ENCODE assay signal across 9 mouse cellular contexts in the genomic region with DNA sequence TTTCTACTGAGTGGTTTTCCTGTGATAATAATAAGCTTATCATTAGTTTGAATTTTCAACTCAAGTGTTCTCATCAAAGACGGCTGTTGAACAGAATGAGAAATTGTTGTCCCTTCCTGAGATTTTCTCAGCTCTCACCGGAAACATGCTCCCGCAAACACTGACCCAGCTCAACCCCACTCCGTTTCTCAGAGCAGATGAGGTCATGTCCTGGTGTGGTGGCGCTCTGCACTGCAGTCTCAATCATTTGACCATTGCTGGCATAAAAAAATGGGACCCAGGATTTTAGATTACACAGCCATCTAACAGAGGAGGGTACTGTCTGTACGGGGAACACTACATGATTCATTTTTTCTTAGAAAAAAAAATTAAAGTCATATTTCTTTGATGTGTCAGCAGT.
DNase-seq lines count a peak whose midpoint lies in the region; ATAC-seq and TF ChIP-seq lines count a peak whose summit lies in the region.
"Had no signal": no experiment of that assay in that cellular context is flagged by ENCODE, and none has a peak within 500 bp of the region (broad histone marks: within the 10 kb centered on the region; RNA-seq: fewer than 3 reads in every experiment).

No protein-coding gene starts in this region.

- no peak overlapping the region for H3K9ac ChIP-seq in midbrain, postnatal 0 days (replicated peaks; ENCODE audit: low read length, poor library complexity, severe bottlenecking)
- no peak overlapping the region for H3K9ac ChIP-seq in midbrain, embryonic 16.5 days (ENCODE audit: low read depth, low read length)
- H3K9ac ChIP-seq in intestine, embryonic 16.5 days (ENCODE audit: low read depth, low read length) = no peak overlapping the region
- H3K9ac ChIP-seq in midbrain, embryonic 13.5 days (replicated peaks) = no peak overlapping the region
- H3K9ac ChIP-seq: neural tube, embryonic 12.5 days had no signal

- H3K4me3 ChIP-seq in midbrain, postnatal 0 days (ENCODE audit: low read depth, low read length) = no peak overlapping the region
- H3K4me3 ChIP-seq in midbrain, embryonic 16.5 days (ENCODE audit: low read depth, low read length) = no peak overlapping the region
- no peak overlapping the region for H3K4me3 ChIP-seq in intestine, embryonic 16.5 days (ENCODE audit: low read length)
- no peak overlapping the region for H3K4me3 ChIP-seq in midbrain, embryonic 13.5 days (replicated peaks)
- no peak overlapping the region for H3K4me3 ChIP-seq in cerebellum, adult 2 months (replicated peaks; ENCODE audit: insufficient read depth, low read depth, low read length)
- H3K4me3 ChIP-seq: neural tube, embryonic 12.5 days had no signal

- no peak overlapping the region for H3K4me2 ChIP-seq in midbrain, postnatal 0 days (ENCODE audit: low read depth, low read length, poor library complexity, severe bottlenecking)
- no peak overlapping the region for H3K4me2 ChIP-seq in midbrain, embryonic 16.5 days (ENCODE audit: low read length)
- no peak overlapping the region for H3K4me2 ChIP-seq in intestine, embryonic 16.5 days (ENCODE audit: low read depth, low read length)
- no peak overlapping the region for H3K4me2 ChIP-seq in midbrain, embryonic 13.5 days (replicated peaks)
- H3K4me2 ChIP-seq: neural tube, embryonic 12.5 days had no signal

- DNase-seq in midbrain, postnatal 0 days (ENCODE audit: low spot score) = peak; percentile 24
- peak; percentile 51 for DNase-seq in lung, postnatal 25 days (ENCODE audit: low spot score)
- no peak for DNase-seq in layer of hippocampus, postnatal 10 days (ENCODE audit: low spot score in 2 of 2)
- no peak for DNase-seq in cerebellum, adult 2 months

- H3K9me3 ChIP-seq in midbrain, postnatal 0 days (ENCODE audit: low read length) = no peaks in the 10 kb centered on the region
- no peaks in the 10 kb centered on the region for H3K9me3 ChIP-seq in midbrain, embryonic 16.5 days (replicated peaks; ENCODE audit: control insufficient read depth, low read length, poor library complexity, severe bottlenecking)
- H3K9me3 ChIP-seq in intestine, embryonic 16.5 days (ENCODE audit: control insufficient read depth, low read length) = no peaks in the 10 kb centered on the region
- no peaks in the 10 kb centered on the region for H3K9me3 ChIP-seq in midbrain, embryonic 13.5 days
- H3K9me3 ChIP-seq: neural tube, embryonic 12.5 days had no signal

- no peak for TF ChIP-seq POLR2A in cerebellum, adult 2 months (IDR thresholded peaks at IDR 0.05; ENCODE audit: borderline replicate concordance, insufficient read depth, low read length)

- H3K4me1 ChIP-seq in midbrain, postnatal 0 days (ENCODE audit: insufficient read depth, low read length) = no peaks in the 10 kb centered on the region
- H3K4me1 ChIP-seq in midbrain, embryonic 16.5 days (ENCODE audit: control insufficient read depth, insufficient read depth, low read length) = 0 out of 2 replicates have a peak, but pooled peaks cover 2% of the 10 kb centered on the region
- no peaks in the 10 kb centered on the region for H3K4me1 ChIP-seq in intestine, embryonic 16.5 days (ENCODE audit: control insufficient read depth, insufficient read depth, low read length)
- H3K4me1 ChIP-seq in midbrain, embryonic 13.5 days (replicated peaks) = peaks cover 4% of the 10 kb centered on the region; the same call in 1 of the 2 replicates
- no peaks in the 10 kb centered on the region for H3K4me1 ChIP-seq in cerebellum, adult 2 months (ENCODE audit: control insufficient read depth, insufficient read depth, low read length)
- H3K4me1 ChIP-seq: neural tube, embryonic 12.5 days had no signal

- WGBS in midbrain, postnatal 0 days = 74% methylated on average over 6 of the region's 6 CpGs
- 55% methylated on average over 6 of the region's 6 CpGs for WGBS in midbrain, embryonic 16.5 days
- WGBS in intestine, embryonic 16.5 days = 46% methylated on average over 6 of the region's 6 CpGs
- 75% methylated on average over 6 of the region's 6 CpGs for WGBS in midbrain, embryonic 13.5 days
- 79% methylated on average over 6 of the region's 6 CpGs for WGBS in cerebellum, adult 2 months

- H3K36me3 ChIP-seq in midbrain, postnatal 0 days (ENCODE audit: insufficient read depth, low read length) = no peaks in the 10 kb centered on the region
- H3K36me3 ChIP-seq in midbrain, embryonic 16.5 days (ENCODE audit: control insufficient read depth, insufficient read depth, low read length) = no peaks in the 10 kb centered on the region
- H3K36me3 ChIP-seq in intestine, embryonic 16.5 days (ENCODE audit: control insufficient read depth, insufficient read depth, low read length) = no peaks in the 10 kb centered on the region
- no peaks in the 10 kb centered on the region for H3K36me3 ChIP-seq in midbrain, embryonic 13.5 days
- H3K36me3 ChIP-seq: neural tube, embryonic 12.5 days had no signal

- no peak overlapping the region for H3K27ac ChIP-seq in midbrain, postnatal 0 days (ENCODE audit: low read depth, low read length)
- no peak overlapping the region for H3K27ac ChIP-seq in midbrain, embryonic 16.5 days (ENCODE audit: low read length)
- H3K27ac ChIP-seq in intestine, embryonic 16.5 days (ENCODE audit: low read length) = no peak overlapping the region
- H3K27ac ChIP-seq in midbrain, embryonic 13.5 days = no peak overlapping the region
- H3K27ac ChIP-seq in cerebellum, adult 2 months (ENCODE audit: insufficient read depth, low read length) = no peak overlapping the region
- H3K27ac ChIP-seq: neural tube, embryonic 12.5 days had no signal

- H3K27me3 ChIP-seq in midbrain, postnatal 0 days (ENCODE audit: insufficient read depth, low read length) = no peaks in the 10 kb centered on the region
- no peaks in the 10 kb centered on the region for H3K27me3 ChIP-seq in midbrain, embryonic 16.5 days (ENCODE audit: control insufficient read depth, insufficient read depth, low read depth, low read length)
- no peaks in the 10 kb centered on the region for H3K27me3 ChIP-seq in intestine, embryonic 16.5 days (replicated peaks; ENCODE audit: control insufficient read depth, insufficient read depth, low read length)
- no peaks in the 10 kb centered on the region for H3K27me3 ChIP-seq in midbrain, embryonic 13.5 days
- no peaks in the 10 kb centered on the region for H3K27me3 ChIP-seq in cerebellum, adult 2 months (ENCODE audit: control insufficient read depth, insufficient read depth, low read length)
- H3K27me3 ChIP-seq: neural tube, embryonic 12.5 days had no signal

- TF ChIP-seq CTCF in midbrain, postnatal 0 days (IDR thresholded peaks at IDR 0.05) = peak; percentile 22
- TF ChIP-seq CTCF in cerebellum, adult 2 months (IDR thresholded peaks at IDR 0.05; ENCODE audit: borderline replicate concordance, insufficient read depth, low read depth, low read length) = no peak

- no peak for ATAC-seq in midbrain, postnatal 0 days (ENCODE audit: low FRiP score)
- ATAC-seq in midbrain, embryonic 16.5 days = no peak
- ATAC-seq in common myeloid progenitor, adult 5-6 weeks (replicated peaks; ENCODE audit: low read depth, poor library complexity, severe bottlenecking) = peak; percentile 89
- 0 out of 2 replicates have a peak, but pooled peaks have one; percentile 50 for ATAC-seq in intestine, embryonic 16.5 days
- ATAC-seq in midbrain, embryonic 13.5 days = no peak

Comparison
In these comparisons a context has a peak if more than half of its experiments do, and no peak if none do; other contexts are left out.
1. ATAC-seq: peak in common myeloid progenitor, adult 5-6 weeks (single experiment) and intestine, embryonic 16.5 days (single experiment); none in midbrain, postnatal 0 days (single experiment), midbrain, embryonic 16.5 days (single experiment) and midbrain, embryonic 13.5 days (single experiment).
2. DNase-seq: peak in midbrain, postnatal 0 days (single experiment) and lung, postnatal 25 days (single experiment); none in layer of hippocampus, postnatal 10 days (0 of 2) and cerebellum, adult 2 months (0 of 2).